Mouse (Mus musculus) embryonic facial prominence, embryonic 13.5 days (tissue): ENCODE results near the gene Gria3. TPM values are rescaled to one million over a fixed set of nuclear protein-coding genes. Genes with fewer than 3 reads are reported as not detected.

ENCODE experiments used
- microRNA-seq: library from miRNA; unstranded; fragments of <30 nt; microRNA quantifications from one replicate; pipeline ENCODE4, GENCODE M21; 2016
- polyA plus RNA-seq: library from polyadenylated mRNA; unstranded; fragments of >200 nt; fragmentation: Nextera tagmentation; extraction: Ambion mirVana; gene quantifications from 2 replicates; pipeline ENCODE4 v1.2.1, GENCODE M21; 2015

Gene Gria3
- polyA plus RNA-seq, 1 experiment from 2014 or later, result 8.2 TPM

Small RNA genes within 50 kb of the gene (microRNA-seq; reads per million reads assigned to microRNA genes)
- gene Gm22413, result not detected
